Mouse (Mus musculus): ENCODE measurements around the gene Matn4. TPM values are rescaled to one million over a fixed set of nuclear protein-coding genes. Genes with fewer than 3 reads are reported as not detected.

The Matn4 gene
- total and polyA plus RNA-seq, 2 experiments: 0.05 to 0.09 TPM

DNA sequence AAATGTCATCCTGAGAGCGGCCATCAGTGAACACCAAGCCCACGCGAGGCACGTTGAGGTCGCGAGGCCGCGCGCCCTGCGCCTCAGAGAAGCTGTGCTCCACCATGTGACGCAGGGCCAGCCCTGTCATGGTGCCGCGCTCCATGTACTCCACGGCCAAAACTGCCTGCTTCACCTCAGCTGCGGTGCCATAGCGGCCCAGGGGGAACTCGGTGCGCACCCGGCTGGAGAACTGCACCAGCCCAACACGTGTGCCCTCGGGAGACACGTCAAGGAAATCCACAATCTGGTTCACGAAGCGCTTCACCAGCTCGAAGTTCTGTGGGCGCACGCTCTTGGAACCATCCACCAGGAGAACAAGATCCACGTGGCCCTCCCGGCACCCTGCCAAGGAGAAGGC lies 11.8 kb downstream of the Matn4 start:
- TF ChIP-seq POLR2A (IDR thresholded peaks at IDR 0.05; ENCODE audit: extremely low read depth, insufficient read depth, low read length) (no peak), CTCF (IDR thresholded peaks at IDR 0.05; ENCODE audit: low read depth, low read length) (no peak)
- Histone ChIP-seq H3K9ac (ENCODE audit: low read depth, low read length) (no peak overlapping the region), H3K36me3 (ENCODE audit: control insufficient read depth, insufficient read depth, low read length) (no peaks in the 10 kb centered on the region), H3K27me3 (ENCODE audit: control insufficient read depth, insufficient read depth, low read length) (peaks cover 6% of the 10 kb centered on the region; the same call in 1 of the 2 replicates), H3K4me3 (ENCODE audit: insufficient read depth, low read depth, low read length) (no peak overlapping the region), H3K27ac (replicated peaks; ENCODE audit: insufficient read depth, low read depth, low read length) (no peak overlapping the region), H3K4me1 (ENCODE audit: control insufficient read depth, insufficient read depth, low read length) (no peaks in the 10 kb centered on the region), H3K79me2 (ENCODE audit: control insufficient read depth, insufficient read depth, low read length) (no peaks in the 10 kb centered on the region)
- DNase-seq (ENCODE audit: extremely low read depth, low read depth, low spot score): no peak
- WGBS: 66% methylated on average over 29 of the region's 29 CpGs

DNA sequence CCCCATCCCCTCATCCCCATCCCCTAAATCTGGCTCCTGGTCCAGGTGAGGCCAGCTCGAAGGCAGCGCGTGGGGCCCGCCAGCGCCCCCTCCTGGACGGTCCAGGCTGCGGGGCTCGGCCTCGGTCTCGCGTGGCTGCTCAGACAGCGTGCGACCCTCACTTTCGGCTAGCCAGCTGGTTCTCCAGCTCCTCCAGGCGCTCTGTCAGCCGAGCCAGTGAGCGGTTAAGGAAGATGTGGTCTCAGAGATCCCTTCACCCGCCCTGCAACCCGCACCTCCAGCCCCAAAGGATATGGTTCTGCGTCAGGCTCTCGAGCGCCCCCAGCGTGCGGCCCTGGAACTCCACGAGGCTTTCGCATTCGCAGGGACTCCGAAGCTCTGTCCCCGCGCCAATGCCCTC lies 15.5 kb downstream of the Matn4 start:
- H3K9ac ChIP-seq (ENCODE audit: low read depth, low read length): no peak overlapping the region
- peak; percentile 17 for DNase-seq (ENCODE audit: extremely low read depth, low read depth, low spot score)
- H3K27me3 ChIP-seq (ENCODE audit: control insufficient read depth, insufficient read depth, low read length): no peaks in the 10 kb centered on the region

DNA sequence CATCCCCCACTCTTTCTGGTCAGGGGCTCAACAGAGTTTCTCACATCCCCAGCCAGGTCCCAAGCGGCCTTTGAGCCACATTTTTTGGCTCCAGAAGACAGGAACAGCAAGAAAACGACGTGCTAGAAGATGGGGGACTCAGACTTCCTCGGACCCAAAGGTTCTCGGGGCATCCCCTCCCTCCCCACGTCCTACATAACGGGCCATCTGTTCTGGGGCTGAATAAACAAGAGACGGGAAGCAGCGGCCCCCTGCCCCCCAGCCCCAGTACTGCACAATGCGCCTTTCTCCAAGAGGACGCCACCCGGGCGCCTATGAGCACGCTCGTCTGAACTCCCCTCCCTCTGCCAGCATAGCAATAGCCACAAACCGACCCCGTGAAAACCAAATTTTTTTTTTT lies 15.9 kb downstream of the Matn4 start, which contains the start of gene Slpi:
Gene Slpi, minus strand, starts transcription at position 76 of the 400 bp plus-strand sequence.
- 4% methylated on average over 17 of the region's 17 CpGs for WGBS
- Histone ChIP-seq H3K4me1 (ENCODE audit: control insufficient read depth, insufficient read depth, low read length) (no peaks in the 10 kb centered on the region), H3K27ac (replicated peaks; ENCODE audit: insufficient read depth, low read depth, low read length) (no peak within 1 kb of the TSS), H3K27me3 (ENCODE audit: control insufficient read depth, insufficient read depth, low read length) (no peaks in the 10 kb centered on the region), H3K9ac (ENCODE audit: low read depth, low read length) (no peak within 1 kb of the TSS), H3K4me3 (ENCODE audit: insufficient read depth, low read depth, low read length) (peak within 1 kb of the TSS; percentile 47; the same call in 1 of the 2 replicates), H3K36me3 (ENCODE audit: control insufficient read depth, insufficient read depth, low read length) (no peaks in the 10 kb centered on the region), H3K79me2 (ENCODE audit: control insufficient read depth, insufficient read depth, low read length) (no peaks in the 10 kb centered on the region)
- no peak for DNase-seq (ENCODE audit: extremely low read depth, low read depth, low spot score)
- no peak for TF ChIP-seq POLR2A (IDR thresholded peaks at IDR 0.05; ENCODE audit: extremely low read depth, insufficient read depth, low read length)
- no peak for TF ChIP-seq CTCF (IDR thresholded peaks at IDR 0.05; ENCODE audit: low read depth, low read length)

More for the DNA sequence above, 15.5 kb downstream of the Matn4 start:
- 2% methylated on average over 30 of the region's 30 CpGs for WGBS
- Histone ChIP-seq H3K4me3 (ENCODE audit: insufficient read depth, low read depth, low read length) (peak overlapping the region; percentile 47; the same call in 1 of the 2 replicates), H3K36me3 (ENCODE audit: control insufficient read depth, insufficient read depth, low read length) (no peaks in the 10 kb centered on the region), H3K4me1 (ENCODE audit: control insufficient read depth, insufficient read depth, low read length) (no peaks in the 10 kb centered on the region), H3K27ac (replicated peaks; ENCODE audit: insufficient read depth, low read depth, low read length) (no peak overlapping the region), H3K79me2 (ENCODE audit: control insufficient read depth, insufficient read depth, low read length) (no peaks in the 10 kb centered on the region)
- peak; percentile 81 for TF ChIP-seq CTCF (IDR thresholded peaks at IDR 0.05; ENCODE audit: low read depth, low read length)
- TF ChIP-seq POLR2A (IDR thresholded peaks at IDR 0.05; ENCODE audit: extremely low read depth, insufficient read depth, low read length): no peak

DNA sequence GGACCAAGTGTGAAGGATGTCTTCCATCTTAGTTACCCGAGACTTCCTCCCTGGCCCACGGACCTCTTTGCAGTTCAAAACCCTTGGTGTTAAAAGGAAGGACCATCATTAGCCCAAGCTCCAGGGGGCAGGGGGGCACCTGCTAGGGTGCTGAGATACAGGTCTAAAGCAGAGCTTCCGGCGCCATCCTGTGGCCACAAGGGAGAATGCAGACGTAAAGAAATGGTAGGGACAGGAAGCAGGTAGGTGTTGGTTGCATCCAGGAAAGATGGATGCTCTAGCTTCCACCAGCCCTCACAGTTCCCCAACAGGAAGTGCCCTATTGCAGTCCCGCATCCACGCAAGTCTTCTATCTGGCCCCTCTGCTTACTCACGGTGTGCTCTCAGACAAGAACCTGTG lies 18.0 kb downstream of the Matn4 start:
- WGBS: 7% methylated on average over 8 of the region's 8 CpGs
- Histone ChIP-seq H3K4me3 (ENCODE audit: insufficient read depth, low read depth, low read length) (no peak overlapping the region), H3K36me3 (ENCODE audit: control insufficient read depth, insufficient read depth, low read length) (no peaks in the 10 kb centered on the region), H3K79me2 (ENCODE audit: control insufficient read depth, insufficient read depth, low read length) (no peaks in the 10 kb centered on the region), H3K27ac (replicated peaks; ENCODE audit: insufficient read depth, low read depth, low read length) (no peak overlapping the region), H3K4me1 (ENCODE audit: control insufficient read depth, insufficient read depth, low read length) (no peaks in the 10 kb centered on the region), H3K27me3 (ENCODE audit: control insufficient read depth, insufficient read depth, low read length) (no peaks in the 10 kb centered on the region), H3K9ac (ENCODE audit: low read depth, low read length) (no peak overlapping the region)
- TF ChIP-seq POLR2A (IDR thresholded peaks at IDR 0.05; ENCODE audit: extremely low read depth, insufficient read depth, low read length) (no peak), CTCF (IDR thresholded peaks at IDR 0.05; ENCODE audit: low read depth, low read length) (peak; percentile 69)
- DNase-seq (ENCODE audit: extremely low read depth, low read depth, low spot score): peak; percentile 4

DNA sequence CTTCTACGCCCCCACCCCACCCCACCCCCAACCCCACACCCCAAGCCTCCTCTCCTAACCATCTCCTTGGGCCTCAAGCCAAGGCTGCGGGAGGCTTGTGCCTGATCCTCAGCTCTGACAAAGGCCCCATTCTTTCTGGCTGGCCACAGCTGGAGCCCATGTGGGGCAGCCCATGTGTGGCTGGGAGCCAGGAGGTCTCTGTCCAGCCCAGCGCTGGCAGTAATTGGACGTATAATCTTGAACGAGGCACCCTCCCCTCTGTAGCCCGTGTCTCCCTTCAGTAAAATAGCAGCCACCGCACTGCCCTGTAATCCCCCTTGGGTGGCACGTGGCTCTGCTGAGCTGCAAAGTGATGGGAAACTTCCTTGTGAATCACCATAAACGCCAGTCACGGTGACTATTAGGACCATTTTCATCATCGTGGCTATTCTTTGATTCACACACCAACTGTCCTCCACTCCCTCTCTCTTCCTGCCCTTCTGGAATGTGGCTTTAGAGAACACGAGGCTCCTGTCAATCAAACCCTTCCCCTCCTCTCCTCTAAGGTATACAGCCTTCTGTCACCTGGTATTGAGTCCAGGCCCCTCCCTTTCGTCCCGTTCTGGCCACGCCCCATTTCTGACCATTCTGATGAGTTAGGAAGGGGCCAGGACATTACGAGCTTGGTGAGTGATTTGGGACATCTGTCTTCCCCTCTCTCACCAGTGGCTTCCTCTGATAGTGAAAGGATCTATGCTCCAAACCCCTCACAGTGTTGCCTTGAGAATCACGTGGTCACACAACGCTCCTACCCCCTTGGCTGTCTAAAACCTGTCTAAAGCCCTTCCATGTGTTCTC lies 18.8 kb downstream of the Matn4 start:
- no peaks in the 10 kb centered on the region for H3K79me2 ChIP-seq (ENCODE audit: control insufficient read depth, insufficient read depth, low read length)
- no peaks in the 10 kb centered on the region for H3K36me3 ChIP-seq (ENCODE audit: control insufficient read depth, insufficient read depth, low read length)
- 34% methylated on average over 18 of the region's 18 CpGs for WGBS
- no peak for DNase-seq (ENCODE audit: extremely low read depth, low read depth, low spot score)
- no peak overlapping the region for H3K27ac ChIP-seq (replicated peaks; ENCODE audit: insufficient read depth, low read depth, low read length)
- no peak overlapping the region for H3K4me3 ChIP-seq (ENCODE audit: insufficient read depth, low read depth, low read length)
- no peaks in the 10 kb centered on the region for H3K27me3 ChIP-seq (ENCODE audit: control insufficient read depth, insufficient read depth, low read length)
- H3K4me1 ChIP-seq (ENCODE audit: control insufficient read depth, insufficient read depth, low read length): no peaks in the 10 kb centered on the region
- no peak overlapping the region for H3K9ac ChIP-seq (ENCODE audit: low read depth, low read length)
- TF ChIP-seq CTCF (IDR thresholded peaks at IDR 0.05; ENCODE audit: low read depth, low read length) (no peak), POLR2A (IDR thresholded peaks at IDR 0.05; ENCODE audit: extremely low read depth, insufficient read depth, low read length) (no peak)
